In genomic region chr2:49358839-49359520, GRCm38 (mm10) we compare ENCODE assay signal across 8 mouse cellular contexts.
DNase-seq lines count a peak whose midpoint lies in the region; ATAC-seq and TF ChIP-seq lines count a peak whose summit lies in the region.

No protein-coding gene starts in this region.

- no peak for ATAC-seq in midbrain, postnatal 0 days (ENCODE audit: low FRiP score)

- DNase-seq in left cerebral cortex, adult 2 months (ENCODE audit: extremely low spot score in 1 of 2, low spot score in 2 of 2), result peak; percentile 18 to 26
- DNase-seq in left cerebral cortex, adult 11 months (ENCODE audit: low spot score), result no peak
- DNase-seq in MEL (ENCODE audit: low read depth, low spot score), result peak; percentile 61
- peak; percentile 6 for DNase-seq in cerebellum, adult 11-12 months
- DNase-seq in gastrocnemius, postnatal 36 days, result peak; percentile 21 to 23
- peak; percentile 60 to 66 for DNase-seq in kidney, postnatal 25 days
- DNase-seq in midbrain, postnatal 0 days (ENCODE audit: low spot score), result peak; percentile 30
- DNase-seq in urinary bladder, adult 2 months (ENCODE audit: low spot score), result no peak

- H3K9ac ChIP-seq in MEL (ENCODE audit: control insufficient read depth, low read depth, low read length, poor library complexity, severe bottlenecking), result no peak overlapping the region
- H3K9ac ChIP-seq in midbrain, postnatal 0 days (replicated peaks; ENCODE audit: low read length, poor library complexity, severe bottlenecking), result no peak overlapping the region

- no peak overlapping the region for H3K4me2 ChIP-seq in midbrain, postnatal 0 days (ENCODE audit: low read depth, low read length, poor library complexity, severe bottlenecking)

- TF ChIP-seq POLR2A in MEL (IDR thresholded peaks at IDR 0.05; ENCODE audit: control insufficient read depth in 1 of 2, insufficient read depth in 1 of 2, low read depth in 1 of 2, low read length in 2 of 2, poor library complexity in 1 of 2), result no peak

- no peak overlapping the region for H3K27ac ChIP-seq in left cerebral cortex, adult 2 months
- no peak overlapping the region for H3K27ac ChIP-seq in MEL (ENCODE audit: control insufficient read depth, low read depth, low read length)
- no peak overlapping the region for H3K27ac ChIP-seq in midbrain, postnatal 0 days (ENCODE audit: low read depth, low read length)

- intact Hi-C loops in left cerebral cortex, adult 2 months (cut with DNase I), result loop anchor here (2.0 to 10.0 kb wide), 4 partner anchors 92 to 376 kb away; partner anchors contain the start of gene Epc2
- intact Hi-C loops in gastrocnemius, postnatal 36 days (cut with DNase I), result loop anchor here (2.0 kb wide), 1 partner anchor 370 kb away; no protein-coding TSS in a partner anchor

- 72% methylated on average over 4 of the region's 4 CpGs for WGBS in midbrain, postnatal 0 days

- peaks cover 4 to 5% of the 10 kb centered on the region in 2 experiments for H3K4me1 ChIP-seq in MEL (ENCODE audit: control insufficient read depth in 1 of 2, insufficient read depth in 2 of 2, low read length in 2 of 2)
- H3K4me1 ChIP-seq in midbrain, postnatal 0 days (ENCODE audit: insufficient read depth, low read length), result no peaks in the 10 kb centered on the region

- H3K36me3 ChIP-seq in MEL (ENCODE audit: control insufficient read depth in 1 of 2, insufficient read depth in 2 of 2, low read length in 2 of 2), result peaks cover 0 to 2% of the 10 kb centered on the region in 2 experiments; a peak in 2 of 4 replicates
- no peaks in the 10 kb centered on the region for H3K36me3 ChIP-seq in midbrain, postnatal 0 days (ENCODE audit: insufficient read depth, low read length)

- peak; percentile 83 for TF ChIP-seq RAD21 in MEL (IDR thresholded peaks at IDR 0.05; ENCODE audit: low read depth, low read length)

- no peak overlapping the region for H3K4me3 ChIP-seq in left cerebral cortex, adult 2 months
- no peak overlapping the region for H3K4me3 ChIP-seq in MEL (ENCODE audit: control insufficient read depth in 1 of 2, insufficient read depth in 1 of 2, low read depth in 2 of 2, low read length in 2 of 2)
- no peak overlapping the region for H3K4me3 ChIP-seq in midbrain, postnatal 0 days (ENCODE audit: low read depth, low read length)

- no peaks in the 10 kb centered on the region for H3K9me3 ChIP-seq in MEL (replicated peaks; ENCODE audit: insufficient read depth, low read length)
- no peaks in the 10 kb centered on the region for H3K9me3 ChIP-seq in midbrain, postnatal 0 days (ENCODE audit: low read length)

- no peak for TF ChIP-seq EP300 in MEL (IDR thresholded peaks at IDR 0.05; ENCODE audit: low read depth in 1 of 2, low read length in 2 of 2)

- H3K27me3 ChIP-seq in MEL (ENCODE audit: control insufficient read depth in 1 of 2, insufficient read depth in 2 of 2, low read length in 2 of 2), result no peaks in the 10 kb centered on the region
- no peaks in the 10 kb centered on the region for H3K27me3 ChIP-seq in midbrain, postnatal 0 days (ENCODE audit: insufficient read depth, low read length)

- TF ChIP-seq CTCF in left cerebral cortex, adult 2 months (IDR thresholded peaks at IDR 0.05), result peak; percentile 60
- peak; percentile 22 to 77 (median 62); a peak in 5 of 6 replicates for TF ChIP-seq CTCF in MEL (IDR thresholded peaks at IDR 0.05 in 2 of 3, conservative IDR thresholded peaks at IDR 0.05 in 1 of 3; ENCODE audit: control insufficient read depth in 1 of 3, insufficient read depth in 1 of 3, low read depth in 2 of 3, low read length in 3 of 3, poor library complexity in 1 of 3, severe bottlenecking in 1 of 3)
- TF ChIP-seq CTCF in midbrain, postnatal 0 days (IDR thresholded peaks at IDR 0.05), result peak; percentile 62

- H3K79me2 ChIP-seq in MEL (ENCODE audit: control insufficient read depth, insufficient read depth, low read length, poor library complexity), result no peaks in the 10 kb centered on the region

TF ChIP-seq in MEL, 35 proteins besides CTCF, POLR2A, EP300 and RAD21:
- TF ChIP-seq CHD2 (IDR thresholded peaks at IDR 0.05; ENCODE audit: low read length) (no peak), E2F4 (IDR thresholded peaks at IDR 0.05; ENCODE audit: borderline replicate concordance, low read depth, low read length) (no peak), TCF12 (IDR thresholded peaks at IDR 0.05; ENCODE audit: low read depth, low read length) (no peak), HCFC1 (IDR thresholded peaks at IDR 0.05; ENCODE audit: low read depth, low read length) (no peak), TBP (IDR thresholded peaks at IDR 0.05; ENCODE audit: low read depth, low read length) (no peak), ZC3H11A (IDR thresholded peaks at IDR 0.05; ENCODE audit: low read depth, low read length) (peak; percentile 85), SMC3 (IDR thresholded peaks at IDR 0.05; ENCODE audit: low read depth, low read length) (peak; percentile 89)

Comparison
In these comparisons a context has a peak if more than half of its experiments do, and no peak if none do; other contexts are left out.
1. DNase-seq: peak in left cerebral cortex, adult 2 months (2 of 2), MEL (single experiment), cerebellum, adult 11-12 months (single experiment), gastrocnemius, postnatal 36 days (2 of 2), kidney, postnatal 25 days (2 of 2) and midbrain, postnatal 0 days (single experiment); none in left cerebral cortex, adult 11 months (single experiment) and urinary bladder, adult 2 months (single experiment).
2. Peak in every context shown above with its lines, with median percentiles within 50 percentile points of each other: CTCF ChIP-seq.